Mouse (Mus musculus) liver, embryonic 15.5 days (tissue): ENCODE data around the gene Cited2. TPM values are rescaled to one million over a fixed set of nuclear protein-coding genes. Genes with fewer than 3 reads are reported as not detected.

ENCODE experiments used
- ATAC-seq: fragments of 200-750 bp; cut with Nextera tagmentation; 2 replicates; pipeline ENCODE4 v1.8.0; 2017; ENCODE audit warnings: moderate number of reproducible peaks, mild to moderate bottlenecking, moderate library complexity; ENCODE audit not compliant: insufficient read depth
- H3K27ac ChIP-seq: fragments of 300-500 bp; sonication (generic); replicated peaks from 2 replicates; pipeline ENCODE4 v1.5.1; 2015; ENCODE audit warnings: mild to moderate bottlenecking, inconsistent platforms
- H3K27me3 ChIP-seq: fragments of 300-500 bp; sonication (generic); 2 replicates; pipeline ENCODE4 v1.6.1; 2015; ENCODE audit warnings: mild to moderate bottlenecking, inconsistent platforms
- H3K36me3 ChIP-seq: fragments of 300-500 bp; sonication (generic); replicated peaks from 2 replicates; pipeline ENCODE4 v1.6.1; 2015; ENCODE audit warnings: moderate library complexity, mild to moderate bottlenecking, inconsistent platforms
- H3K4me1 ChIP-seq: fragments of 300-500 bp; sonication (generic); replicated peaks from 2 replicates; pipeline ENCODE4 v1.6.1; 2015; ENCODE audit warnings: inconsistent platforms
- H3K4me2 ChIP-seq: fragments of 300-500 bp; sonication (generic); 2 replicates; pipeline ENCODE4 v1.6.1; 2015; ENCODE audit warnings: moderate library complexity, mild to moderate bottlenecking, inconsistent platforms
- H3K4me3 ChIP-seq: fragments of 300-500 bp; sonication (generic); replicated peaks from 2 replicates; pipeline ENCODE4 v1.5.1; 2015; ENCODE audit warnings: mild to moderate bottlenecking, inconsistent platforms
- H3K9ac ChIP-seq: fragments of 300-500 bp; sonication (generic); 2 replicates; pipeline ENCODE4 v1.6.1; 2015; ENCODE audit warnings: moderate library complexity, mild to moderate bottlenecking, inconsistent platforms
- H3K9me3 ChIP-seq: fragments of 300-500 bp; sonication (generic); replicated peaks from 2 replicates; pipeline ENCODE4 v1.6.1; 2016; ENCODE audit warnings: inconsistent platforms
- WGBS: fragments of 180-500 bp; shearing (Covaris S2); methylation state at CpG from one replicate; pipeline ENCODE4 v1.1.7; 2015; ENCODE audit warnings: mixed read lengths; ENCODE audit not compliant: insufficient replicate concordance; 5-methylcytosine and 5-hydroxymethylcytosine counted together
- polyA plus RNA-seq: library from polyadenylated mRNA; unstranded; fragments of >200 nt; fragmentation: Nextera tagmentation; extraction: Ambion mirVana; gene quantifications from 2 replicates; pipeline ENCODE4 v1.2.1, GENCODE M21; 2015

Gene Cited2
- polyA plus RNA-seq, 1 experiment from 2014 or later, result 17.4 TPM

DNA sequence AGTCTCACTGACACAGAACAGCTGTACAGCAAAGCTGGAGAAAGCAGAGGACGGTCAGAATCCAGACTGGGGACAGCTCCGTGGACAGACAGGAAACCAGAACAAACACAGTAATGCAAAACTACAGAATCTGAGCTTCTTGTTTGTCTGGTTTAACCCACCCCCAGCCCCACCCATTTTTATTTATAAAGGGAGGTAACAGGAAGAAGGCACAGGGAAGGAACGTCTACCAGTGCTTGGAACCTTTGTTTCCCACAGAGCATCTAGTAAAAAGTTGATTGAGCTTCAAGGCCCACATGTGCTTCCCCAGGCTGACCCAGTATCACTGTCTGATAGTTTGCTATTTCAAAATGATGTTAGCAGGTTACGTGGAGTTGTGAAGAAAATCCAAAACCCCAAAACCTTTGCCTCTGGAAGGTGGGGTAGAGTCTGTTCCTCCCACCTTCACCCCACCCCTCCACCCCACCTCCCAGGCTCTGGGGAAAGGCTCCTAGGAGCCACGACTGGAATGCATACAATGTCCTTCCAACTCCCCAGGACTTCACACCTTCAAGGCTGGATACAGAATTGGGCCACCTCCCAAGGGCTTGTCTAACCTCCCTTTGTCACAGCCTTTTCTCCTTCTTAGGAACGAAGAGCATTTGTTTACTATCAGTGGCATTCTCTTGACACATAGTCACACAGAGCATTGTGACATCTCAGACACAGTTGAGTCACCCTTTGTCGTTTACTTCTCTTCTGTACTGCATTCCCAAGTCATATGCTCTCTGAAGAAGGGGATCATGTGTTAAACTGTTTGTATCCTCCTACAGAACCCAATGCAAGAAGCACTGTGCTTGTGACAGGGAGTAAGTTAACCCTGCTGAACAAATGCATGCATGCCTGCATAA is 25.4 kb upstream of the Cited2 start:
- no peaks in the 10 kb centered on the region for H3K27me3 ChIP-seq
- no peak for ATAC-seq
- no peaks in the 10 kb centered on the region for H3K36me3 ChIP-seq
- H3K27ac ChIP-seq, result no peak overlapping the region
- no peaks in the 10 kb centered on the region for H3K4me1 ChIP-seq
- no peaks in the 10 kb centered on the region for H3K9me3 ChIP-seq
- H3K9ac ChIP-seq, result no peak overlapping the region
- no peak overlapping the region for H3K4me3 ChIP-seq
- no peak overlapping the region for H3K4me2 ChIP-seq
- 35% methylated on average over 7 of the region's 7 CpGs for WGBS

DNA sequence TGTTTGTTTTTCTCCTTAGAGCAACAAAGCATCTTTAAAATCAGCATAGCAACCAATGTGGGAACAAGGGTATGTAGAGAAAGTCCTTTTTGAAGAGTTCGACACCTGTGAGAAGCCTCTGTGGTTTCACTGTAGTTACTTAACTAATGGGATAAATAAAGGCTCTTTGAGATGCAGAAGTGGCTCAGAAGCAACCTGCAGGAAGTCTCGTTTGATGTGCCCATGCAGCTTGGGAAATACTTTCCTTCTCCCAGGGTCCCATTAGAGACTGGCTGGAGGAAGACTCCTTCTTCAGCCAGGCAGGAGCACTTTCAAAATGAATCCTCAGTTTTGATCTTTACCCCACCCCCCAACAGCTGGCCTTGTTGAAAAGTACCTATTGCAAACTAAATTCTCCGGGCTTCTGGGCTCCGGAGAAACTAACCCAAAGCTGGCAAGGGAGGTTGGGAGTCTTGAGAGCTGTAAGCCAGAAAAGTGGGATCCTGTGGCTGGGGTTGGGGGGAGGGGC is 17.5 kb upstream of the Cited2 start:
- ATAC-seq, result no peak
- no peak overlapping the region for H3K4me2 ChIP-seq
- H3K4me1 ChIP-seq, result no peaks in the 10 kb centered on the region
- no peaks in the 10 kb centered on the region for H3K36me3 ChIP-seq
- no peak overlapping the region for H3K9ac ChIP-seq
- no peak overlapping the region for H3K4me3 ChIP-seq
- no peak overlapping the region for H3K27ac ChIP-seq
- H3K27me3 ChIP-seq, result no peaks in the 10 kb centered on the region
- whole genome bisulfite sequencing, result 34% methylated on average over 4 of the region's 4 CpGs
- no peaks in the 10 kb centered on the region for H3K9me3 ChIP-seq

DNA sequence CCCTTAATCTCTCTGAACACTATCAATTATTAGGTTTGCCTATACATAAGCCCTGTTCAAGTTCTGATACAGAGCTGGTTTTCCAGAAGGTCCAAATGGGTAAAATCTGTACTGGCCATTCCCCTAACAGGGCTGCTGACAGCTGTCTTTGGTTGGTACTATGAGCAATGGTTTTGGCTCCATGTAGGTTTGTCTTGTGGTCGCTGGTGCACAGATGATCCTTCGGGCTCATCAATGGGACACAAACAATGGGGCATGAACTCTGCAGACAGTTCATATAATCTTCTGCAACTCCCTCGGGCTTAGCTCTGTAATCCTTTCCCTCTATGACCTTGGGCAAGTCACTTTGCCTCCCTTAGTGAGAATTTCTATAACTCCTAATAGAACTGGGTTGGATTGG is 12.3 kb upstream of the Cited2 start:
- Histone ChIP-seq H3K27me3 (no peaks in the 10 kb centered on the region), H3K4me3 (no peak overlapping the region), H3K9ac (no peak overlapping the region), H3K36me3 (no peaks in the 10 kb centered on the region), H3K4me2 (no peak overlapping the region), H3K27ac (no peak overlapping the region), H3K9me3 (no peaks in the 10 kb centered on the region), H3K4me1 (no peaks in the 10 kb centered on the region)
- WGBS, result 66% methylated on average over 3 of the region's 3 CpGs
- no peak for ATAC-seq

DNA sequence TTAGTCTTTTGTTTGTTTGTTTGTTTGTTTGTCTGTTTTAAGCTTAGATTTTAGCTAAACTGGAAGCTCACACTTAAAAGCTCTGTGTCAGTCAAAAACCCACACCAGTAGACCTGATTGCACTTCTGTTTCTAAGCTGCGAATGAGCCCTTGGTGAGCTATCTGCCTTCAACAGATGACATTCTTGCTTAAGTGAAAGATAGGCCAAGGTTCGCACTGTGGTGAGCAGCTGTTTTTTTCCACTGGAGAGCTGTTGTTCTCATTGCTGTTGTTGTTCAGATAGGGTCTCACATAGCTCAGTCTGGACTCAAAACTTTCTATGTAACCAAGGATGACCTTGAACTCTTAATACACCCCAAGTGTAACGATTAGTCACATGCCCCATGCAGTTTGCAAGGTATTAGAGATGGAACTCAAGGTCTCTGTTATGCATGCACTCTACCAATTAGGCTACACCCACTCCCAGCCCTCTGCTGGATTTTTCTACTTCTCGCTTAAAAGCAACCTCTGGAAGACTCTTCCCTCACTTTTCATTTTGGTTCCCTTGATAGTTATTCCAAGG is 3.9 kb upstream of the Cited2 start:
- Histone ChIP-seq H3K9me3 (no peaks in the 10 kb centered on the region), H3K4me2 (no peak overlapping the region), H3K4me3 (no peak overlapping the region), H3K36me3 (no peaks in the 10 kb centered on the region), H3K9ac (no peak overlapping the region), H3K4me1 (peaks cover 59% of the 10 kb centered on the region), H3K27ac (no peak overlapping the region), H3K27me3 (no peaks in the 10 kb centered on the region)
- WGBS, result 21% methylated on average over 4 of the region's 4 CpGs
- no peak for ATAC-seq

DNA sequence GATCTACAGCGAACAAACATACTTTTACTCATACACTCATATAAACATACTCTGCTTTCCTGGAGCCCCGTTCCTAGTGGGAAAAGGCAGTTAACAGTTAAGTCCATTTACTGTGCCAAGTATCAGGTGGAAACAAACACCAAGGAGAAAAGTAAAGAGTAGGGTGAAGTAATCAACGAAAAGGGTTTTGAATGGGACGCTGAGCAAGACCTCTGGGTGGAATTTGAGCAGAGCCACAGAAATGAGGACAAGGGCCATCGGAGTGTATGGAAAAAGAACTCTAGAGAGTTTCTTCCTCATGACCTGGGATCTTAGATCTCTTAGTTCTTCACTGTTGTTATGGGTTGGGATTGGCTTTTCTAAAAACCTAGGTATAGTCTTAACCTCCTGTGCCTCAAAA is 3.4 kb upstream of the Cited2 start:
- 78% methylated on average over 5 of the region's 5 CpGs for WGBS
- no peak overlapping the region for H3K4me2 ChIP-seq

DNA sequence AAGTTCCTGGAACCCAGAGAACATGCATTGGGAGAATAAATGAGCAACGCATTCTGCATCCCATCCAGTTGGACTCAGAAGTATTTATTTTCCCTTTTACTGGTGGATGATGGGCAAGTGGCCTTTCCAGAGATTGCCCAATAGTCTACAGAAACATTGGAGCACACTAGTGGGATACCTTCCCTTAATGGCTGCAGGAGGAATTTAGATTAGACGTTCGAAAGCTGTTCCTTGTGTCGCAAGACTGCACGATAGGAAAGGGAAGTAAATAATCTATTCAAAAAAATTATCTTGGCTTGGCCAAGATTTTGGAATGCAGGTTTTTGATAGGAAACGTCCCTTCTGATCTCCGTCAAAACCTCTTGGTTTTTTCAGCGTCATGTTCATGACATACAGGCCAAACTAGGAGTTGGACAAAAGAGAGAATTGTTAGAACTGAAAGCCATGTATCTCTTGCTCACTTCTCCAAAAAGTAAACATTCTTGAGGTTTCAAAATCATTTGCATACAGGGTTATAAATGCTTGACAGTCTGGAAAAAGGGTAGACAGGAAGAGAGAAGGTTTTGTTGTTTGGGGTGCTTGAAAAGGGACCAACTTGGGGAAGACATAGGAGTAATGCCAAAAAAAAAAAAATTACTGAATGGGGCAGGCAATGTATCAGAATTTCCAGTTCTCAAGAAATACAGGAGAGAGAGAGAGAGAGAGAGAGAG is 2.0 kb upstream of the Cited2 start:
- Histone ChIP-seq H3K9ac (peak overlapping the region; percentile 88; the same call in 1 of the 2 replicates), H3K4me3 (peak overlapping the region; percentile 87)
- WGBS, result 30% methylated on average over 8 of the region's 8 CpGs

More for the DNA sequence above, 3.4 kb upstream of the Cited2 start:
- Histone ChIP-seq H3K27me3 (no peaks in the 10 kb centered on the region), H3K27ac (no peak overlapping the region), H3K36me3 (no peaks in the 10 kb centered on the region), H3K9ac (no peak overlapping the region), H3K4me3 (no peak overlapping the region), H3K9me3 (no peaks in the 10 kb centered on the region), H3K4me1 (peaks cover 64% of the 10 kb centered on the region)
- ATAC-seq, result no peak

DNA sequence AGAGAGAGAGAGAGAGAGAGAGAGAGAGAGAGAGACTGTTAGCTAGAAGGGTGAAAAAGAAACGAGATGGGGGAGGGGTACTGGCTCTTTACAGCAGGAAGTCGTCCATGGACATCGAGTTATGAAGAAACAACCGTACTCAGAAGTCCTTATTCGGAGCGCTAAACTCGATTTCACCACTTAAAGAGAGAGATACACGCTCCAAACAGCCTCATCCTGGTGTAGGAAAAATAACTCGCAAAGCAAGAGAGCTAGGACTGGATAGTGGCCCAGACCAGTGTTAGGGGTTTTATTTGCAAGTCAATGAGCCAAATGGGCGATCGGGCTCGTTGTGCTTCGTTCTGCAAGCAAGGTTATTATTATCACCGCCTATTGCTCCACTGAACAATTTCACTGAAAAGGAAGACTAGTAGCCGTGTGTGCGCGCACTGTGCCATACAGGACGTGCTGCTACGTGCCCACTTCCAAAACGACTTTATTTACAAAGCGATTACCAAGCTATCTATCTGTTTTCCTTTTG is 1.4 kb upstream of the Cited2 start:
- Histone ChIP-seq H3K36me3 (no peaks in the 10 kb centered on the region), H3K27me3 (no peaks in the 10 kb centered on the region), H3K27ac (peak overlapping the region; percentile 96), H3K4me3 (peak overlapping the region; percentile 87), H3K9me3 (no peaks in the 10 kb centered on the region), H3K4me1 (peaks cover 78% of the 10 kb centered on the region), H3K9ac (peak overlapping the region; percentile 88), H3K4me2 (peak overlapping the region; percentile 98)
- peak; percentile 11; the same call in 1 of the 2 replicates for ATAC-seq
- WGBS, result under 1% methylated on average over 21 of the region's 21 CpGs

More for the DNA sequence above, 2.0 kb upstream of the Cited2 start:
- Histone ChIP-seq H3K27ac (peak overlapping the region; percentile 96), H3K4me1 (peaks cover 73% of the 10 kb centered on the region), H3K36me3 (no peaks in the 10 kb centered on the region), H3K4me2 (peak overlapping the region; percentile 98), H3K9me3 (no peaks in the 10 kb centered on the region), H3K27me3 (no peaks in the 10 kb centered on the region)
- ATAC-seq, result no peak

DNA sequence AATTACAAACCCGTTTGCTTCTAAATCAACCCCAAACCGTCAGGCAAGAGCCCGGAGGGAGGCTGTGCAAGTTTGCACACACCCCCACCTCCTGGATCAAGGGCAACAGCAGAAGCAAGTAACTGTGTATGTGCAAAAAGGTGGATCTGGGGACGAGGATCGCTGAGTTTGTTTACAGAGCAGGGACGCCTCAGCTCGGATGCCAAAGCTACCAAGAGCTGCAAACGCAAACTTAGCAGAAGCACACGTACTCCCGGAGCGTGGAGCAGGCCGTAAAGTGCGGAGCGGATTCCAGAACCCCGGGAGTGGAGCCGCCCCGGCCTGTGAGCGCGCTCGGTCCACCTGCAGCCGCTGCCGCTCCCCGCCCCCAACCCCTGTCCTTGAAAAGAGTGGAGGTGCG is 860 bp upstream of the Cited2 start:
- H3K4me2 ChIP-seq, result peak overlapping the region; percentile 98
- no peaks in the 10 kb centered on the region for H3K9me3 ChIP-seq
- peak overlapping the region; percentile 88 for H3K9ac ChIP-seq
- H3K27me3 ChIP-seq, result no peaks in the 10 kb centered on the region
- H3K4me1 ChIP-seq, result peaks cover 80% of the 10 kb centered on the region
- peak overlapping the region; percentile 87 for H3K4me3 ChIP-seq
- H3K27ac ChIP-seq, result peak overlapping the region; percentile 96
- no peaks in the 10 kb centered on the region for H3K36me3 ChIP-seq
- peak; percentile 75 for ATAC-seq
- under 1% methylated on average over 24 of the region's 24 CpGs for WGBS

DNA sequence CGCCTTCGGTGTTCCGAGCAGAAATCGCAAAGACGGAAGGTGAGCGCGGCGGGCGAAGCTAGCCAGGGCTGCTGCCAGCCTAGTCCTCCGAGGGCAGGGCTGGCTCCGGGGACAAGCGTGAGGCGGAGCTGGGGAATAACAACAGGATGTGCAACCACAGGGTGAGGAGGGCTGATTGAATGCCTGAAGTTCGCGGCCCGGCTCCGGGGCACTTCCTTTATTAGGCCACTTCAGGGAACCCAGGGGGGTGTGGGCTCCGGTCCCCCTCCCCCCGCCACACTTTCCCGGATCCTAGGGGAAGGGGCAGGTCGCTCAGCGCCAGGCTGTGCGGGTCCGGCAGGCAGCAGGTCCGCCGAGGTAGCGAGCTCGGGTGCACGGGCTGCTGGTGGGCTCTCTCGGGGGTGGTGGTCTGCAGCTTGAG is 413 bp downstream of the Cited2 start:
- ATAC-seq, result peak; percentile 59
- H3K27me3 ChIP-seq, result no peaks in the 10 kb centered on the region
- H3K27ac ChIP-seq, result peak overlapping the region; percentile 96
- WGBS, result 0% methylated on average over 30 of the region's 30 CpGs
- peak overlapping the region; percentile 88 for H3K9ac ChIP-seq
- no peaks in the 10 kb centered on the region for H3K9me3 ChIP-seq
- H3K36me3 ChIP-seq, result no peaks in the 10 kb centered on the region
- peak overlapping the region; percentile 87 for H3K4me3 ChIP-seq
- peak overlapping the region; percentile 98 for H3K4me2 ChIP-seq
- H3K4me1 ChIP-seq, result peaks cover 83% of the 10 kb centered on the region

DNA sequence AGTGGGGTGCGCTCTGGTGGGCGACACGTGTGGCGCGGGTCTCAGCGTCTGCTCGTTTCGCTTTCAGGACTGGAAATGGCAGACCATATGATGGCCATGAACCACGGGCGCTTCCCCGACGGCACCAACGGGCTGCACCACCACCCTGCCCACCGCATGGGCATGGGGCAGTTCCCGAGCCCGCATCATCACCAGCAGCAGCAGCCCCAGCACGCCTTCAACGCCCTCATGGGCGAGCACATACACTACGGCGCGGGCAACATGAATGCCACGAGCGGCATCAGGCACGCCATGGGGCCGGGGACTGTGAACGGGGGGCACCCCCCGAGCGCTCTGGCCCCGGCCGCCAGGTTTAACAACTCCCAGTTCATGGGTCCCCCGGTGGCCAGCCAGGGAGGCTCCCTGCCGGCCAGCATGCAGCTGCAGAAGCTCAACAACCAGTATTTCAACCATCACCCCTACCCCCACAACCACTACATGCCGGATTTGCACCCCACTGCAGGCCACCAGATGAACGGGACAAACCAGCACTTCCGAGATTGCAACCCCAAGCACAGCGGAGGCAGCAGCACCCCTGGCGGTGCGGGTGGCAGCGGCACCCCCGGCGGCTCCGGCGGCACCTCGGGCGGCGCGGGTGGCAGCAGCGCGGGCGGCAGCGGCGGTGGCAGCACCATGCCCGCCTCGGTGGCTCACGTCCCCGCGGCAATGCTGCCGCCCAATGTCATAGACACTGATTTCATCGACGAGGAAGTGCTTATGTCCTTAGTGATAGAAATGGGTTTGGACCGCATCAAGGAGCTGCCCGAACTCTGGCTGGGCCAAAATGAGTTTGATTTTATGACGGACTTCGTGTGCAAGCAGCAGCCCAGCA is 1.1 kb downstream of the Cited2 start:
- peak overlapping the region; percentile 98 for H3K4me2 ChIP-seq
- peak overlapping the region; percentile 87 for H3K4me3 ChIP-seq
- peak overlapping the region; percentile 96 for H3K27ac ChIP-seq
- WGBS, result under 1% methylated on average over 65 of the region's 65 CpGs
- H3K27me3 ChIP-seq, result no peaks in the 10 kb centered on the region
- H3K4me1 ChIP-seq, result peaks cover 77% of the 10 kb centered on the region
- H3K9me3 ChIP-seq, result no peaks in the 10 kb centered on the region
- no peaks in the 10 kb centered on the region for H3K36me3 ChIP-seq
- peak overlapping the region; percentile 88 for H3K9ac ChIP-seq
- ATAC-seq, result no peak
